26 mouse cellular contexts compared by ENCODE assay signal in the genomic region with DNA sequence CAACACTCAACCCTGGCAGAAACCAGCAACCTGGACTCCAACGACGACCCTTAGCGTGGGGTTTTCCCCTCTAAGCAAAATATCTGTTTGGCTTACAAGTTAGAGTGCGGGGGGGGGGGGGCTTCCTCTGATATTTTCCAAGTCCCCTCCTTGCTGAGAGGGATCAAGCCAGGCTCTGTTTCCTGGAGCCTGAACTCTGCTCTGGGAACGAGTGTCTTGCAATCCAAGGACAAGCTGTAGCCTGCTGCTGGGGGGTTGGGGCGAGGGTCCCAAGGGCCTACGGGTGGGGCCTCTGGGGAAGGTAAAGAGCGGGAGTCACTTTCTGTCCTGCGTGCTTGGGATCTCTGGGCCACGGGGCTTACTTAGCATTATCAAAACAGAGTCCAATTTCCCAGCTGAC. TPM values are rescaled to one million over a fixed set of nuclear protein-coding genes. Genes with fewer than 3 reads are reported as not detected.
DNase-seq lines count a peak whose midpoint lies in the region; ATAC-seq lines count a peak whose summit lies in the region.
"Had no signal": no experiment of that assay in that cellular context is flagged by ENCODE, and none has a peak within 500 bp of the region (broad histone marks: within the 10 kb centered on the region; RNA-seq: fewer than 3 reads in every experiment).

No protein-coding gene starts in this region.

- no peak overlapping the region for H3K4me2 ChIP-seq in limb, embryonic 11.5 days (ENCODE audit: low read depth, severe bottlenecking)
- H3K4me2 ChIP-seq in hindbrain, embryonic 14.5 days (replicated peaks): peak overlapping the region; percentile 71
- peak overlapping the region; percentile 72 for H3K4me2 ChIP-seq in midbrain, embryonic 13.5 days (replicated peaks)
- peak overlapping the region; percentile 68 for H3K4me2 ChIP-seq in neural tube, embryonic 14.5 days (ENCODE audit: low read depth, low read length)
- H3K4me2 ChIP-seq in heart, embryonic 11.5 days: no peak overlapping the region
- H3K4me2 ChIP-seq in liver, embryonic 11.5 days: no peak overlapping the region
- H3K4me2 ChIP-seq: embryonic facial prominence, embryonic 13.5 days; heart, embryonic 13.5 days; liver, embryonic 12.5 days; stomach, embryonic 15.5 days had no signal

- DNase-seq in limb, embryonic 11.5 days (ENCODE audit: low spot score): peak; percentile 24
- no peak for DNase-seq in limb, embryonic 10.5 days (ENCODE audit: low spot score)
- no peak for DNase-seq in hindbrain, embryonic 14.5 days (ENCODE audit: low spot score)
- DNase-seq in cerebellum, postnatal 4 days (ENCODE audit: low spot score in 2 of 2): no peak
- no peak for DNase-seq in liver, embryonic 11.5 days (ENCODE audit: low spot score)
- DNase-seq: adrenal gland, adult 2 months; B cell, adult 2 months; cerebellum, adult 8-10 months; gastrocnemius, postnatal 36 days; kidney, adult 8-10 months; kidney, postnatal 36 days; left cerebral cortex, postnatal 4 days; lung, adult 2 months; right cerebral cortex, postnatal 25 days; thymus, adult 18-20 months; thymus, postnatal 4 days had no signal

- no peaks in the 10 kb centered on the region for H3K4me1 ChIP-seq in limb, embryonic 11.5 days (ENCODE audit: control insufficient read depth, insufficient read depth, low read length)
- peaks cover 6% of the 10 kb centered on the region; the same call in 1 of the 2 replicates for H3K4me1 ChIP-seq in limb, embryonic 10.5 days
- 0 out of 2 replicates have a peak, but pooled peaks cover 3% of the 10 kb centered on the region for H3K4me1 ChIP-seq in hindbrain, embryonic 14.5 days (replicated peaks; ENCODE audit: control insufficient read depth, insufficient read depth, low read length)
- H3K4me1 ChIP-seq in midbrain, embryonic 13.5 days (replicated peaks): peaks cover 34% of the 10 kb centered on the region
- H3K4me1 ChIP-seq in neural tube, embryonic 14.5 days (ENCODE audit: control insufficient read depth, insufficient read depth, low read length): no peaks in the 10 kb centered on the region
- no peaks in the 10 kb centered on the region for H3K4me1 ChIP-seq in heart, embryonic 11.5 days (ENCODE audit: control insufficient read depth, insufficient read depth, low read length)
- H3K4me1 ChIP-seq in liver, embryonic 11.5 days (replicated peaks; ENCODE audit: control insufficient read depth, insufficient read depth, low read length): no peaks in the 10 kb centered on the region
- H3K4me1 ChIP-seq: heart, embryonic 13.5 days; liver, embryonic 12.5 days; stomach, embryonic 15.5 days had no signal

- H3K27me3 ChIP-seq in limb, embryonic 11.5 days (ENCODE audit: control insufficient read depth, insufficient read depth, low read length): peaks cover 74% of the 10 kb centered on the region
- peaks cover 100% of the 10 kb centered on the region for H3K27me3 ChIP-seq in limb, embryonic 10.5 days (ENCODE audit: low read depth, poor library complexity, severe bottlenecking)
- peaks cover 79% of the 10 kb centered on the region for H3K27me3 ChIP-seq in hindbrain, embryonic 14.5 days (ENCODE audit: control insufficient read depth, insufficient read depth, low read length)
- peaks cover 90% of the 10 kb centered on the region for H3K27me3 ChIP-seq in midbrain, embryonic 13.5 days
- H3K27me3 ChIP-seq in neural tube, embryonic 14.5 days (ENCODE audit: control insufficient read depth, insufficient read depth, low read length): peaks cover 29% of the 10 kb centered on the region
- H3K27me3 ChIP-seq in heart, embryonic 11.5 days (ENCODE audit: control insufficient read depth, insufficient read depth, low read length): peaks cover 92% of the 10 kb centered on the region
- peaks cover 96% of the 10 kb centered on the region for H3K27me3 ChIP-seq in liver, embryonic 11.5 days (replicated peaks; ENCODE audit: control insufficient read depth, insufficient read depth, low read length)

- H3K9me3 ChIP-seq in limb, embryonic 11.5 days (ENCODE audit: control insufficient read depth, low read length): no peaks in the 10 kb centered on the region
- no peaks in the 10 kb centered on the region for H3K9me3 ChIP-seq in limb, embryonic 10.5 days (replicated peaks)
- no peaks in the 10 kb centered on the region for H3K9me3 ChIP-seq in hindbrain, embryonic 14.5 days (ENCODE audit: control insufficient read depth, low read length)
- no peaks in the 10 kb centered on the region for H3K9me3 ChIP-seq in midbrain, embryonic 13.5 days
- no peaks in the 10 kb centered on the region for H3K9me3 ChIP-seq in neural tube, embryonic 14.5 days (ENCODE audit: control insufficient read depth, low read length)
- no peaks in the 10 kb centered on the region for H3K9me3 ChIP-seq in heart, embryonic 11.5 days (replicated peaks; ENCODE audit: control insufficient read depth, low read length)
- no peaks in the 10 kb centered on the region for H3K9me3 ChIP-seq in liver, embryonic 11.5 days (ENCODE audit: control insufficient read depth, low read length)
- H3K9me3 ChIP-seq: embryonic facial prominence, embryonic 13.5 days; heart, embryonic 13.5 days; liver, embryonic 12.5 days; stomach, embryonic 15.5 days had no signal

- no peak overlapping the region for H3K4me3 ChIP-seq in limb, embryonic 11.5 days (ENCODE audit: low read depth, low read length)
- H3K4me3 ChIP-seq in limb, embryonic 10.5 days: no peak overlapping the region
- H3K4me3 ChIP-seq in hindbrain, embryonic 14.5 days (replicated peaks; ENCODE audit: low read length): peak overlapping the region; percentile 35
- H3K4me3 ChIP-seq in midbrain, embryonic 13.5 days (replicated peaks): peak overlapping the region; percentile 62
- H3K4me3 ChIP-seq in neural tube, embryonic 14.5 days (ENCODE audit: low read depth, low read length): peak overlapping the region; percentile 32
- no peak overlapping the region for H3K4me3 ChIP-seq in heart, embryonic 11.5 days (ENCODE audit: low read depth, low read length)
- H3K4me3 ChIP-seq in liver, embryonic 11.5 days (ENCODE audit: low read depth, low read length): no peak overlapping the region
- H3K4me3 ChIP-seq: embryonic facial prominence, embryonic 13.5 days; heart, embryonic 13.5 days; liver, embryonic 12.5 days; stomach, embryonic 15.5 days had no signal

- ATAC-seq in limb, embryonic 11.5 days (ENCODE audit: insufficient number of reproducible peaks, low FRiP score, low TSS enrichment, low read depth): no peak
- no peak for ATAC-seq in hindbrain, embryonic 14.5 days (ENCODE audit: low FRiP score)
- no peak for ATAC-seq in midbrain, embryonic 13.5 days
- ATAC-seq in neural tube, embryonic 14.5 days (ENCODE audit: low read depth): no peak
- ATAC-seq in heart, embryonic 11.5 days (replicated peaks; ENCODE audit: insufficient number of reproducible peaks, low FRiP score, low TSS enrichment): no peak
- no peak for ATAC-seq in liver, embryonic 11.5 days (replicated peaks; ENCODE audit: low FRiP score)
- ATAC-seq: liver, embryonic 12.5 days had no signal

- no peak overlapping the region for H3K9ac ChIP-seq in limb, embryonic 11.5 days (ENCODE audit: low read length)
- H3K9ac ChIP-seq in hindbrain, embryonic 14.5 days: peak overlapping the region; percentile 86
- H3K9ac ChIP-seq in midbrain, embryonic 13.5 days (replicated peaks): peak overlapping the region; percentile 82
- H3K9ac ChIP-seq in neural tube, embryonic 14.5 days (replicated peaks; ENCODE audit: low read depth, low read length): peak overlapping the region; percentile 66
- H3K9ac ChIP-seq in heart, embryonic 11.5 days (ENCODE audit: low read depth, low read length): no peak overlapping the region
- no peak overlapping the region for H3K9ac ChIP-seq in liver, embryonic 11.5 days (ENCODE audit: low read depth, low read length)
- H3K9ac ChIP-seq: embryonic facial prominence, embryonic 13.5 days; heart, embryonic 13.5 days; liver, embryonic 12.5 days; stomach, embryonic 15.5 days had no signal

- no peak overlapping the region for H3K27ac ChIP-seq in limb, embryonic 11.5 days (replicated peaks; ENCODE audit: low read depth, low read length)
- no peak overlapping the region for H3K27ac ChIP-seq in limb, embryonic 10.5 days
- peak overlapping the region; percentile 94 for H3K27ac ChIP-seq in hindbrain, embryonic 14.5 days
- peak overlapping the region; percentile 92 for H3K27ac ChIP-seq in midbrain, embryonic 13.5 days
- H3K27ac ChIP-seq in neural tube, embryonic 14.5 days (ENCODE audit: low read depth, low read length): peak overlapping the region; percentile 94
- H3K27ac ChIP-seq in heart, embryonic 11.5 days (ENCODE audit: low read depth, low read length): no peak overlapping the region
- no peak overlapping the region for H3K27ac ChIP-seq in liver, embryonic 11.5 days (ENCODE audit: low read depth, low read length)
- H3K27ac ChIP-seq: embryonic facial prominence, embryonic 13.5 days; heart, embryonic 13.5 days; liver, embryonic 12.5 days; stomach, embryonic 15.5 days had no signal

- 1% methylated on average over 10 of the region's 10 CpGs for WGBS in limb, embryonic 11.5 days
- WGBS in limb, embryonic 10.5 days: under 1% methylated on average over 10 of the region's 10 CpGs
- 4% methylated on average over 10 of the region's 10 CpGs for WGBS in hindbrain, embryonic 14.5 days
- WGBS in midbrain, embryonic 13.5 days: 0% methylated on average over 10 of the region's 10 CpGs
- 3% methylated on average over 10 of the region's 10 CpGs for WGBS in neural tube, embryonic 14.5 days
- WGBS in heart, embryonic 11.5 days (ENCODE audit: insufficient replicate concordance): 1% methylated on average over 10 of the region's 10 CpGs
- 2% methylated on average over 10 of the region's 10 CpGs for WGBS in liver, embryonic 11.5 days

- H3K36me3 ChIP-seq in limb, embryonic 11.5 days (ENCODE audit: control insufficient read depth, insufficient read depth, low read length): no peaks in the 10 kb centered on the region
- no peaks in the 10 kb centered on the region for H3K36me3 ChIP-seq in limb, embryonic 10.5 days
- no peaks in the 10 kb centered on the region for H3K36me3 ChIP-seq in hindbrain, embryonic 14.5 days (replicated peaks; ENCODE audit: control insufficient read depth, insufficient read depth)
- no peaks in the 10 kb centered on the region for H3K36me3 ChIP-seq in midbrain, embryonic 13.5 days
- H3K36me3 ChIP-seq in neural tube, embryonic 14.5 days (ENCODE audit: control insufficient read depth, insufficient read depth, low read length): no peaks in the 10 kb centered on the region
- H3K36me3 ChIP-seq in heart, embryonic 11.5 days (ENCODE audit: control insufficient read depth, insufficient read depth, low read length): no peaks in the 10 kb centered on the region
- H3K36me3 ChIP-seq in liver, embryonic 11.5 days (ENCODE audit: control insufficient read depth, insufficient read depth, low read length): no peaks in the 10 kb centered on the region
- H3K36me3 ChIP-seq: embryonic facial prominence, embryonic 13.5 days; heart, embryonic 13.5 days; liver, embryonic 12.5 days; stomach, embryonic 15.5 days had no signal

RNA-seq across cellular contexts. Expression of a gene that starts 4.9 kb away (rescaled TPM):
- polyA plus RNA-seq in limb, embryonic 11.5 days (2014; fragmentation: Nextera tagmentation; extraction: Ambion mirVana): not detected in 2 replicates
- not detected in 2 replicates for polyA plus RNA-seq in limb, embryonic 10.5 days (2016; fragmentation: Nextera tagmentation; extraction: Ambion mirVana)
- polyA plus RNA-seq in hindbrain, embryonic 14.5 days (2014; fragmentation: Nextera tagmentation; extraction: Ambion mirVana): 20.4 and 23.1 TPM in 2 replicates
- 44.6 and 55.0 TPM in 2 replicates for polyA plus RNA-seq in midbrain, embryonic 13.5 days (2015; fragmentation: Nextera tagmentation; extraction: Ambion mirVana)
- 27.6 and 28.1 TPM in 2 replicates for polyA plus RNA-seq in neural tube, embryonic 14.5 days (2014; fragmentation: Nextera tagmentation; extraction: Ambion mirVana)
- 0.11 TPM in 1 of 2 replicates, not detected in the other for polyA plus RNA-seq in heart, embryonic 11.5 days (2014; fragmentation: Nextera tagmentation; extraction: Ambion mirVana)
- 0.05 TPM in 1 of 2 replicates, not detected in the other for polyA plus RNA-seq in liver, embryonic 11.5 days (2014; fragmentation: Nextera tagmentation; extraction: Ambion mirVana)
- polyA plus RNA-seq: adrenal gland, adult 2 months; cortical plate, adult 2 months; heart, embryonic 13.5 days; intestine, embryonic 14.5 days; liver, embryonic 12.5 days; lung, adult 2 months; spleen, adult 2 months had no signal

RNA-seq across cellular contexts. Expression of a gene that starts 46.0 kb away (rescaled TPM):
- 4.0 and 4.2 TPM in 2 replicates for polyA plus RNA-seq in limb, embryonic 11.5 days (2014; fragmentation: Nextera tagmentation; extraction: Ambion mirVana)
- polyA plus RNA-seq in limb, embryonic 10.5 days (2016; fragmentation: Nextera tagmentation; extraction: Ambion mirVana): 5.2 and 5.6 TPM in 2 replicates
- polyA plus RNA-seq in hindbrain, embryonic 14.5 days (2014; fragmentation: Nextera tagmentation; extraction: Ambion mirVana): 6.1 and 7.7 TPM in 2 replicates
- 6.8 and 9.5 TPM in 2 replicates for polyA plus RNA-seq in midbrain, embryonic 13.5 days (2015; fragmentation: Nextera tagmentation; extraction: Ambion mirVana)
- polyA plus RNA-seq in neural tube, embryonic 14.5 days (2014; fragmentation: Nextera tagmentation; extraction: Ambion mirVana): 5.8 and 8.3 TPM in 2 replicates
- 6.6 and 8.6 TPM in 2 replicates for polyA plus RNA-seq in heart, embryonic 11.5 days (2014; fragmentation: Nextera tagmentation; extraction: Ambion mirVana)
- 2.3 and 2.5 TPM in 2 replicates for polyA plus RNA-seq in liver, embryonic 11.5 days (2014; fragmentation: Nextera tagmentation; extraction: Ambion mirVana)

RNA-seq across cellular contexts. Expression of a gene that starts 49.8 kb away (rescaled TPM):
- polyA plus RNA-seq in limb, embryonic 11.5 days (2014; fragmentation: Nextera tagmentation; extraction: Ambion mirVana): not detected in 2 replicates
- not detected in 2 replicates for polyA plus RNA-seq in limb, embryonic 10.5 days (2016; fragmentation: Nextera tagmentation; extraction: Ambion mirVana)
- not detected in 2 replicates for polyA plus RNA-seq in hindbrain, embryonic 14.5 days (2014; fragmentation: Nextera tagmentation; extraction: Ambion mirVana)
- 0.32 TPM in 1 of 2 replicates, not detected in the other for polyA plus RNA-seq in midbrain, embryonic 13.5 days (2015; fragmentation: Nextera tagmentation; extraction: Ambion mirVana)
- polyA plus RNA-seq in neural tube, embryonic 14.5 days (2014; fragmentation: Nextera tagmentation; extraction: Ambion mirVana): 0.29 TPM in 1 of 2 replicates, not detected in the other
- polyA plus RNA-seq in heart, embryonic 11.5 days (2014; fragmentation: Nextera tagmentation; extraction: Ambion mirVana): 0.18 TPM in 1 of 2 replicates, not detected in the other
- polyA plus RNA-seq in liver, embryonic 11.5 days (2014; fragmentation: Nextera tagmentation; extraction: Ambion mirVana): not detected in 2 replicates
- polyA plus RNA-seq: embryonic facial prominence, embryonic 13.5 days; heart, embryonic 13.5 days; intestine, embryonic 14.5 days; liver, embryonic 12.5 days; spleen, adult 2 months had no signal

Comparison
In these comparisons a context has a peak if more than half of its experiments do, and no peak if none do; other contexts are left out.
1. H3K27ac ChIP-seq: peak in hindbrain, embryonic 14.5 days (single experiment), midbrain, embryonic 13.5 days (single experiment) and neural tube, embryonic 14.5 days (single experiment); none in limb, embryonic 11.5 days (single experiment), limb, embryonic 10.5 days (single experiment), heart, embryonic 11.5 days (single experiment) and liver, embryonic 11.5 days (single experiment).
2. H3K4me2 ChIP-seq: peak in hindbrain, embryonic 14.5 days (single experiment), midbrain, embryonic 13.5 days (single experiment) and neural tube, embryonic 14.5 days (single experiment); none in limb, embryonic 11.5 days (single experiment), heart, embryonic 11.5 days (single experiment) and liver, embryonic 11.5 days (single experiment).
3. H3K4me3 ChIP-seq: peak in hindbrain, embryonic 14.5 days (single experiment), midbrain, embryonic 13.5 days (single experiment) and neural tube, embryonic 14.5 days (single experiment); none in limb, embryonic 11.5 days (single experiment), limb, embryonic 10.5 days (single experiment), heart, embryonic 11.5 days (single experiment) and liver, embryonic 11.5 days (single experiment).
4. H3K9ac ChIP-seq: peak in hindbrain, embryonic 14.5 days (single experiment), midbrain, embryonic 13.5 days (single experiment) and neural tube, embryonic 14.5 days (single experiment); none in limb, embryonic 11.5 days (single experiment), heart, embryonic 11.5 days (single experiment) and liver, embryonic 11.5 days (single experiment).
5. RNA of a gene that starts 4.9 kb away (polyA plus RNA-seq): 44.6 to 55.0 TPM in midbrain, embryonic 13.5 days, 27.6 to 28.1 TPM in neural tube, embryonic 14.5 days and 20.4 to 23.1 TPM in hindbrain, embryonic 14.5 days; 0.11 TPM in heart, embryonic 11.5 days, 0.05 TPM in liver, embryonic 11.5 days, not detected in limb, embryonic 11.5 days and not detected in limb, embryonic 10.5 days; every median in the first group is over 10 times any median in the second.